Mouse (Mus musculus) small intestine, adult 2 months (tissue): ENCODE data around the gene Mst1r.

Experiments
- CTCF ChIP-seq: fragments of 200-500 bp; IDR thresholded peaks from 2 replicates; pipeline ENCODE4 v1.5.1; 2012; ENCODE audit warnings: low read depth, mild to moderate bottlenecking, control low read depth, inconsistent platforms, low read length, moderate library complexity, mixed read lengths; ENCODE audit not compliant: insufficient replicate concordance, insufficient read length; ENCODE audit errors: extremely low read depth
- POLR2A ChIP-seq: fragments of 200-500 bp; IDR thresholded peaks from 2 replicates; pipeline ENCODE4 v1.6.1; 2012; ENCODE audit warnings: low read depth, mild to moderate bottlenecking, control low read depth, inconsistent platforms, low read length, moderate library complexity

GRCm38 (mm10) chr9:107858343-107858742 lies 48.3 kb upstream of the Mst1r start:
- TF ChIP-seq CTCF: no peak
- no peak for TF ChIP-seq POLR2A
